Mouse (Mus musculus) brain, adult 2 months (tissue): Measurements from ENCODE around the gene Olfr655.

Source experiments
- DNase-seq: peaks from one replicate; pipeline ENCODE4 v3.0.0; 2011; ENCODE audit warnings: low read depth, low spot score

The Olfr655 gene

GRCm38 (mm10) chr7:104601679-104602078, at the start of gene Olfr655:
Gene Olfr655 (minus strand): TSS chr7:104601779.
- DNase-seq, result no peak

DNA sequence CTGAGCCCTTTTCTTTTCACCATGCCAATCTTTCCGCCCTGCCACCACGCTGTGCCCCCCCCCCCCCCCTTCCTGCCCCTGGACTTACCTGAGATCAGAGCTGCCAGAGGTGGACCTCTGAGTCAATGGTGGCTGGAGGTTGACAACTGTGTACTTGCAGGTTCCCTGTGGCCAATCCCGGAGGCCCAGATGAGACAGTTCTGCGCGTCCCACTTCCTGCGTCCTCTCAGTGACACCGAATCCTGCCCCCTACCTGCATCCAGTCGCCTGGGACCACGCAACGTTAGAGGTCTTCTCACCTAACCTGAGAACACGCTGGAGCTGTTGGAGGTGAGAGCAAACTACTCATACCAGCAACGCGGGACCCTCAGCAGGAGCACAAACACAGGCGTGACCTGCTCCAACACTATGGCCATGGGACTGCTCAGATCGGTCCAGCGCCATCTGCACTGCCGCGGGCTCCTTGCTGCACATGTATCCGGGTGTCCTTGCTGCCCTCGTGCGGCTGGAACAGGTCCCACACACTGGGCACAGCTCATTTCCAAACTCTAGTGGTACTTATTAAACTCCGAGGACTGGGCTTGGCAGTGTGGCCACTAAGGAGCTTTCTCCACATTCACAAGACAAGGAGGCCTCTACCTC, 45.4 kb upstream of the Olfr655 start, which contains the start of gene Olfr658:
Gene Olfr658 (minus strand): TSS at position 465 of the 642 bp plus-strand sequence.
- peak; percentile 21 for DNase-seq

DNA sequence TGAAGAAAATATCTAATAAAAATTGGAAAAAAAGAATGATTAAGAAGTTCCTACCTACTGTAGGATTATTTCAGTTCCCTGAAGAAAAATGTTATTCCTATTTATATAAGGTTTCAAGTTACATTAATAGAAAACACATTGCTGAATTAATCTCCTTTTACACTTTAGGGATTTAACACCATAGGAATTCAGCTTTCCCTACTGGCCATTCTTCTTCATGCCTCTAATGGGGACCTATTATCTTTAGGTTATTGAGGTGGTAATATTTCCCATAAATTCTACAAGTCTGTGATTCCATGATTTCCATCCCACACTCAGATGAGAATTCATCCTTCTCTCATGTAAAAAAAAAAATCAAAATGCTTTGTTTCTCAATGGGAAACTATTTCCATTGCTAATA, 22.9 kb upstream of the Olfr655 start, which contains the start of gene Olfr657:
Gene Olfr657 (plus strand): TSS at position 301 of the 400 bp plus-strand sequence.
- no peak for DNase-seq

GRCm38 (mm10) chr7:104613655-104614054, 12.1 kb upstream of the Olfr655 start, which contains the start of gene Olfr656:
Gene Olfr656 (plus strand): TSS chr7:104613955.
- no peak for DNase-seq

- no peak for DNase-seq
Measured at GRCm38 (mm10) chr7:104604727-104605126, 3.1 kb upstream of the Olfr655 start.

- DNase-seq, result no peak
Measured at GRCm38 (mm10) chr7:104603173-104603572, 1.6 kb upstream of the Olfr655 start.

- no peak for DNase-seq
Measured at GRCm38 (mm10) chr7:104588274-104588673, 13.3 kb downstream of the Olfr655 start.

GRCm38 (mm10) chr7:104586725-104587124, 14.9 kb downstream of the Olfr655 start, which contains the start of gene Olfr654:
Gene Olfr654 (plus strand): TSS chr7:104587025.
- no peak for DNase-seq

- DNase-seq, result no peak
Measured at GRCm38 (mm10) chr7:104581429-104581828, 20.1 kb downstream of the Olfr655 start.

DNA sequence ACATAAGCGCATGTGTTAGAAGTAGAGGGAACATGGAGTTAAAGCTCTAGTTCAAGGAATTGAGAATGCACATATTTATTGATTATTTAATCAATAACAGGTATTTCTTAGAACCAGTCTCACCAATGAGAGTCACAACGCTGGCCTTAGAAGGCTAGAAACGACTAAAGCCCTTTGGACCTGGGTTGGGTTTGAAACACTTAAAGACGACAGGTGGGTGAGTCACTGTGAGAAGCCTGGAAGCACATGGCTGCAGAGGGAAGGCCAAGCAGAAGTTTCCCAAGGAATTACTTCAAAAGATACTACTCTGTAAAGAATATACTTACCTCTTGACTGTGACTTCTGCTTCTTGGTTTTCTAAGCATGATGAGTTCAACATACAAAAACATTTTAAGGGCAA, 20.7 kb downstream of the Olfr655 start:
- DNase-seq, result no peak

GRCm38 (mm10) chr7:104577014-104577413, 24.6 kb downstream of the Olfr655 start, which contains the start of gene Olfr653:
Gene Olfr653 (plus strand): TSS chr7:104577314.
- DNase-seq, result no peak

- no peak for DNase-seq
Measured at GRCm38 (mm10) chr7:104560601-104561000, 41.0 kb downstream of the Olfr655 start, which contains the start of gene Olfr652. Gene Olfr652 (plus strand): TSS chr7:104560901.

DNA sequence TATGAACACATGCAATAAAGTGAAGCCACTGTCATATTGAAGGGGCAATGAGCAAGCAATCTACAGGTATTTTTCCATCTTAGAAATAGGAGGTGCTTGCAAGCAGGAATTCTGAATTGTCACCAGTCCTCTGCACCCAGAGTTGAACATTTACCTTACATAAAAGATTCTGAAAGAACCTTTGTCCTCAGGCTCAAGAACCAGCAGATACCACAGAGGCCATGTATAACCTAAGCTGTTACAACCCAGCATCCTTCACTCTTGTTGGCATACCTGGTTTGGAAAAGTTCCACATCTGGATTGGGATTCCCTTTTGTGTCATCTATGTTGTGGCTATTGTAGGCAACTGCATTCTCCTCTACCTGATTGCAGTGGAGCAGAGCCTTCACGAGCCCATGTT, 48.9 kb downstream of the Olfr655 start:
- DNase-seq, result no peak

DNA sequence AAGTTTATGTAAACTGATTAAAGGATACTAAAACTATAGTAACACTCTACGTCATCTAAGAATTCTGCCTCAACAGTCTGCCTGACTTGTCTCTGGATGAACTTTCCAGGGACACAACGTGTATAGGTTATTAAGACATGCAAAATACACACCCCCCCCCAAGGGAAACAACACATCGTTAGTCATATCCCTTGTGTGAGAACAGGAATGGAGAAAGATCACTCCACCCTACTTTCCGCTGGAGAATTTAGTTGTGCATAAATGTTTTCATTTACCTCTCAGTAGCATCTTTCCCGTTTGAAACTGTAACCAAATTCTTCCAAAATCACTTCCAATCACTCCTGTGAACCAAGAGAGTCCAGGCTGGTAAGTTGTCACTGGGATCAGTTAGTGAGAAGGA, 51.7 kb downstream of the Olfr655 start, which contains the start of gene Olfr651:
Gene Olfr651 (plus strand): TSS at position 301 of the 400 bp plus-strand sequence.
- DNase-seq, result no peak
